Mouse (Mus musculus): Measurements from ENCODE around the gene Ranbp1. TPM values are rescaled to one million over a fixed set of nuclear protein-coding genes. Genes with fewer than 3 reads are reported as not detected.
A peak's percentile ranks its signal among the peaks of the same experiment; 100 is the strongest.

The Ranbp1 gene
- polyA plus RNA-seq, 1 experiment from 2014 or later = 188 TPM

GRCm38 (mm10) chr16:18236676-18237501 is 11.6 kb downstream of the Ranbp1 start:
- 69% methylated on average over 7 of the region's 7 CpGs for WGBS (ENCODE audit: insufficient replicate concordance)
- Histone ChIP-seq H3K9me3 (replicated peaks; ENCODE audit: control insufficient read depth, low read length) (no peaks in the 10 kb centered on the region), H3K27ac (ENCODE audit: low read length) (no peak overlapping the region), H3K4me3 (ENCODE audit: low read depth, low read length) (no peak overlapping the region), H3K4me1 (ENCODE audit: control insufficient read depth, low read depth, low read length) (peaks cover 4% of the 10 kb centered on the region), H3K36me3 (ENCODE audit: control insufficient read depth, insufficient read depth) (peaks cover 27% of the 10 kb centered on the region), H3K9ac (ENCODE audit: low read depth, low read length) (no peak overlapping the region), H3K27me3 (ENCODE audit: control insufficient read depth, insufficient read depth, low read depth, low read length) (peaks cover 25% of the 10 kb centered on the region), H3K4me2 (ENCODE audit: low read depth, low read length) (no peak overlapping the region)
- no peak for ATAC-seq (ENCODE audit: low read depth)

GRCm38 (mm10) chr16:18235389-18236065 is 13.0 kb downstream of the Ranbp1 start:
- 11% methylated on average over 19 of the region's 19 CpGs for WGBS (ENCODE audit: insufficient replicate concordance)
- Histone ChIP-seq H3K4me2 (ENCODE audit: low read depth, low read length) (peak overlapping the region; percentile 70), H3K9ac (ENCODE audit: low read depth, low read length) (peak overlapping the region; percentile 58; the same call in 1 of the 2 replicates), H3K36me3 (ENCODE audit: control insufficient read depth, insufficient read depth) (peaks cover 15% of the 10 kb centered on the region; the same call in 1 of the 2 replicates), H3K27ac (ENCODE audit: low read length) (0 out of 2 replicates have a peak overlapping the region, but pooled peaks have one; percentile 45), H3K4me3 (ENCODE audit: low read depth, low read length) (peak overlapping the region; percentile 68), H3K27me3 (ENCODE audit: control insufficient read depth, insufficient read depth, low read depth, low read length) (peaks cover 25% of the 10 kb centered on the region), H3K9me3 (replicated peaks; ENCODE audit: control insufficient read depth, low read length) (no peaks in the 10 kb centered on the region), H3K4me1 (ENCODE audit: control insufficient read depth, low read depth, low read length) (peaks cover 4% of the 10 kb centered on the region)
- peak; percentile 12 for ATAC-seq (ENCODE audit: low read depth)

- Histone ChIP-seq H3K9ac (ENCODE audit: low read depth, low read length) (peak within 1 kb of the TSS; percentile 58), H3K9me3 (replicated peaks; ENCODE audit: control insufficient read depth, low read length) (no peaks in the 10 kb centered on the region), H3K4me3 (ENCODE audit: low read depth, low read length) (peak within 1 kb of the TSS; percentile 68), H3K4me1 (ENCODE audit: control insufficient read depth, low read depth, low read length) (peaks cover 7% of the 10 kb centered on the region), H3K27me3 (ENCODE audit: control insufficient read depth, insufficient read depth, low read depth, low read length) (peaks cover 25% of the 10 kb centered on the region), H3K4me2 (ENCODE audit: low read depth, low read length) (peak within 1 kb of the TSS; percentile 70), H3K36me3 (ENCODE audit: control insufficient read depth, insufficient read depth) (peaks cover 12% of the 10 kb centered on the region; the same call in 1 of the 2 replicates), H3K27ac (ENCODE audit: low read length) (0 out of 2 replicates have a peak within 1 kb of the TSS, but pooled peaks have one; percentile 45)
- peak; percentile 67 for ATAC-seq (ENCODE audit: low read depth)
- under 1% methylated on average over 73 of the region's 79 CpGs for WGBS (ENCODE audit: insufficient replicate concordance)
These were observed 13.7 kb downstream of the Ranbp1 start, which contains the start of gene Zdhhc8 for GRCm38 (mm10) chr16:18234671-18235388. Zdhhc8 (minus strand) TSS chr16:18235136.

GRCm38 (mm10) chr16:18233919-18234670 is 14.4 kb downstream of the Ranbp1 start:
- 21% methylated on average over 13 of the region's 13 CpGs for WGBS (ENCODE audit: insufficient replicate concordance)
- peak overlapping the region; percentile 58 for H3K9ac ChIP-seq (ENCODE audit: low read depth, low read length)
- H3K36me3 ChIP-seq (ENCODE audit: control insufficient read depth, insufficient read depth) = peaks cover 7% of the 10 kb centered on the region; the same call in 1 of the 2 replicates
- peaks cover 25% of the 10 kb centered on the region for H3K27me3 ChIP-seq (ENCODE audit: control insufficient read depth, insufficient read depth, low read depth, low read length)
- H3K4me2 ChIP-seq (ENCODE audit: low read depth, low read length) = peak overlapping the region; percentile 70
- 0 out of 2 replicates have a peak, but pooled peaks have one; percentile 4 for ATAC-seq (ENCODE audit: low read depth)
- H3K4me3 ChIP-seq (ENCODE audit: low read depth, low read length) = peak overlapping the region; percentile 68
- H3K9me3 ChIP-seq (replicated peaks; ENCODE audit: control insufficient read depth, low read length) = no peaks in the 10 kb centered on the region
- peaks cover 7% of the 10 kb centered on the region for H3K4me1 ChIP-seq (ENCODE audit: control insufficient read depth, low read depth, low read length)
- H3K27ac ChIP-seq (ENCODE audit: low read length) = no peak overlapping the region

- Histone ChIP-seq H3K9ac (ENCODE audit: low read depth, low read length) (no peak overlapping the region), H3K27me3 (ENCODE audit: control insufficient read depth, insufficient read depth, low read depth, low read length) (peaks cover 25% of the 10 kb centered on the region), H3K4me1 (ENCODE audit: control insufficient read depth, low read depth, low read length) (peaks cover 7% of the 10 kb centered on the region), H3K9me3 (replicated peaks; ENCODE audit: control insufficient read depth, low read length) (no peaks in the 10 kb centered on the region), H3K27ac (ENCODE audit: low read length) (no peak overlapping the region), H3K36me3 (ENCODE audit: control insufficient read depth, insufficient read depth) (peaks cover 4% of the 10 kb centered on the region; the same call in 1 of the 2 replicates), H3K4me2 (ENCODE audit: low read depth, low read length) (no peak overlapping the region), H3K4me3 (ENCODE audit: low read depth, low read length) (no peak overlapping the region)
- 19% methylated on average over 1 of the region's 1 CpGs for WGBS (ENCODE audit: insufficient replicate concordance)
- no peak for ATAC-seq (ENCODE audit: low read depth)
These were observed 15.1 kb downstream of the Ranbp1 start for GRCm38 (mm10) chr16:18233451-18233850.

GRCm38 (mm10) chr16:18231451-18231850 is 17.1 kb downstream of the Ranbp1 start:
- peaks cover 10% of the 10 kb centered on the region for H3K4me1 ChIP-seq (ENCODE audit: control insufficient read depth, low read depth, low read length)
- 73% methylated on average over 4 of the region's 4 CpGs for WGBS (ENCODE audit: insufficient replicate concordance)

GRCm38 (mm10) chr16:18231047-18231446 is 17.5 kb downstream of the Ranbp1 start:
- H3K27ac ChIP-seq (ENCODE audit: low read length) = no peak overlapping the region
- no peak for ATAC-seq (ENCODE audit: low read depth)
- no peak overlapping the region for H3K4me2 ChIP-seq (ENCODE audit: low read depth, low read length)
- H3K9me3 ChIP-seq (replicated peaks; ENCODE audit: control insufficient read depth, low read length) = no peaks in the 10 kb centered on the region
- peaks cover 10% of the 10 kb centered on the region for H3K4me1 ChIP-seq (ENCODE audit: control insufficient read depth, low read depth, low read length)
- no peaks in the 10 kb centered on the region for H3K36me3 ChIP-seq (ENCODE audit: control insufficient read depth, insufficient read depth)
- H3K27me3 ChIP-seq (ENCODE audit: control insufficient read depth, insufficient read depth, low read depth, low read length) = peaks cover 23% of the 10 kb centered on the region
- H3K9ac ChIP-seq (ENCODE audit: low read depth, low read length) = no peak overlapping the region
- 54% methylated on average over 3 of the region's 3 CpGs for WGBS (ENCODE audit: insufficient replicate concordance)
- no peak overlapping the region for H3K4me3 ChIP-seq (ENCODE audit: low read depth, low read length)

More at GRCm38 (mm10) chr16:18231451-18231850, 17.1 kb downstream of the Ranbp1 start:
- no peak for ATAC-seq (ENCODE audit: low read depth)
- no peaks in the 10 kb centered on the region for H3K36me3 ChIP-seq (ENCODE audit: control insufficient read depth, insufficient read depth)
- no peak overlapping the region for H3K4me3 ChIP-seq (ENCODE audit: low read depth, low read length)
- peaks cover 25% of the 10 kb centered on the region for H3K27me3 ChIP-seq (ENCODE audit: control insufficient read depth, insufficient read depth, low read depth, low read length)
- H3K4me2 ChIP-seq (ENCODE audit: low read depth, low read length) = no peak overlapping the region
- H3K9me3 ChIP-seq (replicated peaks; ENCODE audit: control insufficient read depth, low read length) = no peaks in the 10 kb centered on the region
- no peak overlapping the region for H3K9ac ChIP-seq (ENCODE audit: low read depth, low read length)
- no peak overlapping the region for H3K27ac ChIP-seq (ENCODE audit: low read length)

- Histone ChIP-seq H3K36me3 (ENCODE audit: control insufficient read depth, insufficient read depth) (no peaks in the 10 kb centered on the region), H3K9ac (ENCODE audit: low read depth, low read length) (no peak overlapping the region), H3K27me3 (ENCODE audit: control insufficient read depth, insufficient read depth, low read depth, low read length) (peaks cover 18% of the 10 kb centered on the region), H3K4me1 (ENCODE audit: control insufficient read depth, low read depth, low read length) (peaks cover 8% of the 10 kb centered on the region), H3K4me3 (ENCODE audit: low read depth, low read length) (no peak overlapping the region), H3K27ac (ENCODE audit: low read length) (no peak overlapping the region), H3K9me3 (replicated peaks; ENCODE audit: control insufficient read depth, low read length) (no peaks in the 10 kb centered on the region), H3K4me2 (ENCODE audit: low read depth, low read length) (no peak overlapping the region)
- 74% methylated on average over 6 of the region's 6 CpGs for WGBS (ENCODE audit: insufficient replicate concordance)
- ATAC-seq (ENCODE audit: low read depth) = no peak
These were observed 17.9 kb downstream of the Ranbp1 start for GRCm38 (mm10) chr16:18230617-18231016.

All from liver, embryonic 16.5 days (tissue).